Mouse (Mus musculus): ENCODE data around the gene Ramac. TPM values are rescaled to one million over a fixed set of nuclear protein-coding genes. Genes with fewer than 3 reads are reported as not detected.

Ramac gene
- polyA plus RNA-seq (2015; fragmentation: Nextera tagmentation; extraction: Ambion mirVana), result 165 and 169 TPM in 2 replicates

- no peaks in the 10 kb centered on the region for H3K27me3 ChIP-seq (ENCODE audit: control insufficient read depth, insufficient read depth, low read depth, low read length)
- peak within 1 kb of the TSS; percentile 95 for H3K4me3 ChIP-seq (ENCODE audit: low read depth, low read length)
- peak within 1 kb of the TSS; percentile 88 for H3K27ac ChIP-seq (ENCODE audit: low read length)
- H3K9ac ChIP-seq (ENCODE audit: low read depth, low read length), result peak within 1 kb of the TSS; percentile 87
- peak; percentile 95 for ATAC-seq
- H3K4me2 ChIP-seq (ENCODE audit: low read length), result peak within 1 kb of the TSS; percentile 99
- no peaks in the 10 kb centered on the region for H3K36me3 ChIP-seq (ENCODE audit: control insufficient read depth, insufficient read depth, low read length)
- under 1% methylated on average over 56 of the region's 56 CpGs for WGBS
- no peaks in the 10 kb centered on the region for H3K9me3 ChIP-seq (replicated peaks; ENCODE audit: control insufficient read depth, low read length, poor library complexity, severe bottlenecking)
- peaks cover 23% of the 10 kb centered on the region for H3K4me1 ChIP-seq (ENCODE audit: control insufficient read depth, insufficient read depth, low read length)
These were observed at the start of gene Ramac for GRCm38 (mm10) chr7:81762180-81763109. Ramac (plus strand) TSS chr7:81762925.

- Histone ChIP-seq H3K4me3 (ENCODE audit: low read depth, low read length) (no peak overlapping the region), H3K36me3 (ENCODE audit: control insufficient read depth, insufficient read depth, low read length) (no peaks in the 10 kb centered on the region), H3K4me2 (ENCODE audit: low read length) (no peak overlapping the region), H3K9ac (ENCODE audit: low read depth, low read length) (no peak overlapping the region), H3K27ac (ENCODE audit: low read length) (no peak overlapping the region), H3K4me1 (ENCODE audit: control insufficient read depth, insufficient read depth, low read length) (no peaks in the 10 kb centered on the region), H3K9me3 (replicated peaks; ENCODE audit: control insufficient read depth, low read length, poor library complexity, severe bottlenecking) (no peaks in the 10 kb centered on the region), H3K27me3 (ENCODE audit: control insufficient read depth, insufficient read depth, low read depth, low read length) (no peaks in the 10 kb centered on the region)
- no peak for ATAC-seq
- 77% methylated on average over 1 of the region's 1 CpGs for WGBS
These were observed 44.1 kb upstream of the Ramac start for GRCm38 (mm10) chr7:81718657-81719056.

DNA sequence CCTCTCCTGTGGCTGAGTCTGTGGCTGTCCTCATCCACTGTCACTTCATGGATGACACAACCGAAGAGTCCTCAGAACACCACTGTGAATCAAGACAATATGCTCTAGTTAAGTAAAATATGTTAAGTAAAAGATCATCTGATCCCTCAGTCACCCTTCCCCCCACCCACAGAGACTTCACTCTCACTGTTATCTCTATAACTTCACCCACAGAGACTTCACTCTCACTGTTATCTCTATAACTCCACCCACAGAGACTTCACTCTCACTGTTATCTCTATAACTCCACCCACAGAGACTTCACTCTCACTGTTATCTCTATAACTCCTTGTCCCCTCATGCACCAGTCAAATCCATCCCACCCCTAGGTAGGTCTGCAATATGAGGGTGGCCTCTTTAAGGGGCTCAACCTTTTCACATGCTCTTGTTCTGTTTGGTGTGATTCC, 43.5 kb upstream of the Ramac start:
- no peak overlapping the region for H3K4me3 ChIP-seq (ENCODE audit: low read depth, low read length)
- no peak for ATAC-seq
- no peak overlapping the region for H3K27ac ChIP-seq (ENCODE audit: low read length)
- WGBS, result 88% methylated on average over 1 of the region's 1 CpGs
- H3K36me3 ChIP-seq (ENCODE audit: control insufficient read depth, insufficient read depth, low read length), result no peaks in the 10 kb centered on the region
- no peak overlapping the region for H3K4me2 ChIP-seq (ENCODE audit: low read length)
- H3K4me1 ChIP-seq (ENCODE audit: control insufficient read depth, insufficient read depth, low read length), result no peaks in the 10 kb centered on the region
- no peaks in the 10 kb centered on the region for H3K27me3 ChIP-seq (ENCODE audit: control insufficient read depth, insufficient read depth, low read depth, low read length)
- H3K9me3 ChIP-seq (replicated peaks; ENCODE audit: control insufficient read depth, low read length, poor library complexity, severe bottlenecking), result no peaks in the 10 kb centered on the region
- H3K9ac ChIP-seq (ENCODE audit: low read depth, low read length), result no peak overlapping the region

DNA sequence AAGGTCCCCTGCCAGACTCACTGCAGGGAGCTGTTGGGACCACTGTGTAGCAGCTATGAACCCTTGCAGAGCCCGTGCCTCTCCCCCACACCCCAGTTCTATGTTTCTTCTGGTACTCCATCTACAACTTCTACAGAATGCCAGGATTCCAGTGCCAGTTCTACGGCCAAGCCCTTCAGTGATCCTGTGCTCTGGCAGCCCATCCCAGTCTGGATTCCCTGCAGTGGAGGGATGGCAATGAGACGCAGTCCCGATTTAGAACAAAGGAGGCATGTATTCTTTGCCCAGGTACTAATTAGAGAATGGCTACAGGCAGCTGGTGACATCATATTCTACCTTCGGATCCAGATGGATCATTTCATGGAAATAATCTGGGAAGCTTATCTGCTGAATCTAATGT, 41.5 kb upstream of the Ramac start:
- Histone ChIP-seq H3K4me3 (ENCODE audit: low read depth, low read length) (no peak overlapping the region), H3K4me2 (ENCODE audit: low read length) (no peak overlapping the region), H3K27ac (ENCODE audit: low read length) (no peak overlapping the region), H3K27me3 (ENCODE audit: control insufficient read depth, insufficient read depth, low read depth, low read length) (no peaks in the 10 kb centered on the region), H3K36me3 (ENCODE audit: control insufficient read depth, insufficient read depth, low read length) (no peaks in the 10 kb centered on the region), H3K9ac (ENCODE audit: low read depth, low read length) (no peak overlapping the region), H3K4me1 (ENCODE audit: control insufficient read depth, insufficient read depth, low read length) (no peaks in the 10 kb centered on the region), H3K9me3 (replicated peaks; ENCODE audit: control insufficient read depth, low read length, poor library complexity, severe bottlenecking) (no peaks in the 10 kb centered on the region)
- 70% methylated on average over 5 of the region's 5 CpGs for WGBS
- ATAC-seq, result no peak

DNA sequence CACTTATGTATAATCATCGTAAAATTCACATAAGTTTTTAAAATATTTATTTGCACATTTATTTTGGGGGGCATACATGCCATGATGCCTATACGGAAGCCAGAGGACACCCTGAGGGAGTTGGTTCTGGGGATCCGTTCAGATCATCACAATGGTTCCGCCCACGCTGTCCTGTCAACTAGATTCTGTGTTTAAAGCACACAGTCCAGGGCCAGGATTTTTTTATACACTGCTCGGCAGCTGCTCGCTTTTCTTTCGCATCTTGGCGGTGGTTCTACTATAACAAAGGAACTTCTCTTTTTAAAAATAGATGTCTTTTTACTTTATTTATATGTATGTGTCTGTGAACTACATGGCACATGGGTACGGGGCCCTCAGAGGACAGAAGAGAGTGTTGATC, 38.9 kb upstream of the Ramac start:
- Histone ChIP-seq H3K9me3 (replicated peaks; ENCODE audit: control insufficient read depth, low read length, poor library complexity, severe bottlenecking) (no peaks in the 10 kb centered on the region), H3K36me3 (ENCODE audit: control insufficient read depth, insufficient read depth, low read length) (no peaks in the 10 kb centered on the region), H3K27me3 (ENCODE audit: control insufficient read depth, insufficient read depth, low read depth, low read length) (no peaks in the 10 kb centered on the region), H3K4me1 (ENCODE audit: control insufficient read depth, insufficient read depth, low read length) (no peaks in the 10 kb centered on the region), H3K4me2 (ENCODE audit: low read length) (no peak overlapping the region), H3K27ac (ENCODE audit: low read length) (no peak overlapping the region), H3K9ac (ENCODE audit: low read depth, low read length) (no peak overlapping the region), H3K4me3 (ENCODE audit: low read depth, low read length) (no peak overlapping the region)
- WGBS, result 95% methylated on average over 10 of the region's 10 CpGs
- ATAC-seq, result no peak

DNA sequence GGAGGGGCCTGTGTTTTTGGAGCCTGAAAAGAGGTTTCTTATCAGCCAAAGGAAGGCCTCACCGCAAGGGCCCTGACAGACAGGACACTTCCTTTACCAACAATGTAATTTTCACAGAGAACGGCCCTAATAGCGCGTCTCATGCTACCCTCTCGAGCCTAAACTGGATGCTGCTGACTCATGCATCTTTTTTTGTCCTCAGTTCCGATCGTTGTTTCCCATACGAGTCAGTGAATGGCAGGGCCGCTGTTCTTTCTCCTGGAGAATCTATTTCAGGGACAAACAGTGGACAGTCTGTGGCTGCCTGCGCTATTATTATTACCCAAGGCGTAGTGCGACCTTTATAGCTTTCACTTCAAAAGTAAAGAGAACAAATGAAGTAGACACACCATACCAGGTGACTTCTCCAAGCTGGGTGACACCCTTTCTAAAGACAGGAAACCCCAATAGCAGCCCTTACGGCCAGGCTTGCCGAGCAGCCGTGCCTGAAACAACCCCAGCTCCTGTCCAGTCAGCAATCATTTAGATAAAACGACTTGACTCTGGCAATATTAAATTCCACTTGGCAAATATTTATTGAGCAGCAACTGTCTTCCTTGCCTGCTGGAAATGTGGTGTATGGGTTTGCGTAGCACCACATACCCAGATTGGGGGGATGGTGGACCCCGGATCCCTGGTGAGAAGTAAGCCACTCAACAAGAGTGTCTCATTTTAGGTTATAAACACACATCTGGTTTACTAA, 36.6 kb upstream of the Ramac start:
- no peak overlapping the region for H3K9ac ChIP-seq (ENCODE audit: low read depth, low read length)
- no peak overlapping the region for H3K4me3 ChIP-seq (ENCODE audit: low read depth, low read length)
- no peak overlapping the region for H3K4me2 ChIP-seq (ENCODE audit: low read length)
- no peak for ATAC-seq
- H3K9me3 ChIP-seq (replicated peaks; ENCODE audit: control insufficient read depth, low read length, poor library complexity, severe bottlenecking), result no peaks in the 10 kb centered on the region
- no peaks in the 10 kb centered on the region for H3K4me1 ChIP-seq (ENCODE audit: control insufficient read depth, insufficient read depth, low read length)
- no peak overlapping the region for H3K27ac ChIP-seq (ENCODE audit: low read length)
- no peaks in the 10 kb centered on the region for H3K27me3 ChIP-seq (ENCODE audit: control insufficient read depth, insufficient read depth, low read depth, low read length)
- 80% methylated on average over 18 of the region's 18 CpGs for WGBS
- no peaks in the 10 kb centered on the region for H3K36me3 ChIP-seq (ENCODE audit: control insufficient read depth, insufficient read depth, low read length)

GRCm38 (mm10) chr7:81726728-81727005, 36.1 kb upstream of the Ramac start:
- no peak overlapping the region for H3K27ac ChIP-seq (ENCODE audit: low read length)
- H3K4me1 ChIP-seq (ENCODE audit: control insufficient read depth, insufficient read depth, low read length), result no peaks in the 10 kb centered on the region
- no peak overlapping the region for H3K9ac ChIP-seq (ENCODE audit: low read depth, low read length)
- no peaks in the 10 kb centered on the region for H3K36me3 ChIP-seq (ENCODE audit: control insufficient read depth, insufficient read depth, low read length)
- H3K4me3 ChIP-seq (ENCODE audit: low read depth, low read length), result no peak overlapping the region
- H3K27me3 ChIP-seq (ENCODE audit: control insufficient read depth, insufficient read depth, low read depth, low read length), result no peaks in the 10 kb centered on the region
- WGBS, result 53% methylated on average over 2 of the region's 2 CpGs
- no peak for ATAC-seq
- H3K9me3 ChIP-seq (replicated peaks; ENCODE audit: control insufficient read depth, low read length, poor library complexity, severe bottlenecking), result no peaks in the 10 kb centered on the region
- no peak overlapping the region for H3K4me2 ChIP-seq (ENCODE audit: low read length)

DNA sequence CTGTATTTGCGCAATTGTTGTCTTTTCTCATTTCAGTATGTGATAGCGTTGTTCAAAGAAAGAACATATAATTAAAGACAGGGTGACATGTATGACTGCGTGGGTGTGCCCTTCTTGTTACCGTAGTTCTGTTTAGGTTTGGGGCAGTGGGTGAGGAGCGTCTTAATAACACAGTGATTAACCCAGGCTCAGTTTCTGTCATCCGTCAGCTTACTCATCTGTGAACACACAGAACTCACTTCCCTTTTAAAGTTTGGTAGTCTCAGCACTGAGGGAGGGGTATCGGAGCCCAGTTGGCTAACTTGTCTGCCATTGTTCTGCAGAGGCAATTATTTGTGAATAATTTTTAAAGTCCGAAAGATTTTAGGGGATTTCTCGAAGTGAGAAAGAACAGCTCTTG, 35.0 kb upstream of the Ramac start:
- WGBS, result 89% methylated on average over 9 of the region's 9 CpGs
- H3K36me3 ChIP-seq (ENCODE audit: control insufficient read depth, insufficient read depth, low read length), result no peaks in the 10 kb centered on the region

DNA sequence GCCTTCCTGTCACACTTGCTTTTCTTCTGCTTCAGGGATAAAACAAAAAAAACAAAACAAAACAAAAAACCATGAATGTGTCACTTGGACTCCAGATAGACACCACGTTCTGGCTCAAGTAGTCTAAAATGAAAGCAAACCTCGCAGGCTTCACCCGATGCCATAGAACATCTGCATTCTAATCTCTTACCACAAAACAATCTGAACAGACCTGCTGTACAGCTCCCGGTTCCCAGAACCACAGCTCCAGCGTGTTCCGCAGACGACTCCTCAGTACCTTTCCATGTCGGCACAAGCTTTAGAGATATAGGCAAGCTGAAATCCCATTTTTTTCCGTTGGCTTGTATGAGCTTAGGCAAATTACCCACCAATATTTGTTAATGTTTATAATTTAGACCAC, 32.9 kb upstream of the Ramac start:
- no peaks in the 10 kb centered on the region for H3K36me3 ChIP-seq (ENCODE audit: control insufficient read depth, insufficient read depth, low read length)
- no peaks in the 10 kb centered on the region for H3K9me3 ChIP-seq (replicated peaks; ENCODE audit: control insufficient read depth, low read length, poor library complexity, severe bottlenecking)
- no peak overlapping the region for H3K4me2 ChIP-seq (ENCODE audit: low read length)
- WGBS, result 91% methylated on average over 9 of the region's 9 CpGs
- no peak overlapping the region for H3K9ac ChIP-seq (ENCODE audit: low read depth, low read length)
- H3K27ac ChIP-seq (ENCODE audit: low read length), result no peak overlapping the region
- no peaks in the 10 kb centered on the region for H3K27me3 ChIP-seq (ENCODE audit: control insufficient read depth, insufficient read depth, low read depth, low read length)
- H3K4me1 ChIP-seq (ENCODE audit: control insufficient read depth, insufficient read depth, low read length), result no peaks in the 10 kb centered on the region
- no peak overlapping the region for H3K4me3 ChIP-seq (ENCODE audit: low read depth, low read length)
- no peak for ATAC-seq

More for the DNA sequence above, 35.0 kb upstream of the Ramac start:
- no peak overlapping the region for H3K4me2 ChIP-seq (ENCODE audit: low read length)
- ATAC-seq, result no peak
- no peak overlapping the region for H3K9ac ChIP-seq (ENCODE audit: low read depth, low read length)
- no peaks in the 10 kb centered on the region for H3K4me1 ChIP-seq (ENCODE audit: control insufficient read depth, insufficient read depth, low read length)
- no peaks in the 10 kb centered on the region for H3K27me3 ChIP-seq (ENCODE audit: control insufficient read depth, insufficient read depth, low read depth, low read length)
- no peak overlapping the region for H3K4me3 ChIP-seq (ENCODE audit: low read depth, low read length)
- no peak overlapping the region for H3K27ac ChIP-seq (ENCODE audit: low read length)
- H3K9me3 ChIP-seq (replicated peaks; ENCODE audit: control insufficient read depth, low read length, poor library complexity, severe bottlenecking), result no peaks in the 10 kb centered on the region

All from midbrain, embryonic 16.5 days (tissue).